Mouse (Mus musculus) forebrain, embryonic 12.5 days (tissue): ENCODE data around the gene Snx1. TPM values are rescaled to one million over a fixed set of nuclear protein-coding genes. Genes with fewer than 3 reads are reported as not detected.

Experiments
- ATAC-seq: fragments of 200-750 bp; cut with Nextera tagmentation; 2 replicates; pipeline ENCODE4 v1.8.0; 2017; ENCODE audit warnings: moderate TSS enrichment; ENCODE audit not compliant: low FRiP score
- H3K27ac ChIP-seq: fragments of 300-500 bp; sonication (generic); 2 replicates; pipeline ENCODE4 v1.5.1; 2016; ENCODE audit warnings: mild to moderate bottlenecking
- H3K27me3 ChIP-seq: fragments of 300-500 bp; sonication (generic); 2 replicates; pipeline ENCODE4 v1.6.1; 2016; ENCODE audit warnings: mild to moderate bottlenecking
- H3K36me3 ChIP-seq: fragments of 300-500 bp; sonication (generic); replicated peaks from 2 replicates; pipeline ENCODE4 v1.6.1; 2016; ENCODE audit warnings: mild to moderate bottlenecking
- H3K4me1 ChIP-seq: fragments of 300-500 bp; sonication (generic); 2 replicates; pipeline ENCODE4 v1.6.1; 2016
- H3K4me2 ChIP-seq: fragments of 300-500 bp; sonication (generic); 2 replicates; pipeline ENCODE4 v1.6.1; 2016; ENCODE audit warnings: mild to moderate bottlenecking, moderate library complexity
- H3K4me3 ChIP-seq: fragments of 300-500 bp; sonication (generic); replicated peaks from 2 replicates; pipeline ENCODE4 v1.5.1; 2016; ENCODE audit warnings: mild to moderate bottlenecking
- H3K9ac ChIP-seq: fragments of 300-500 bp; sonication (generic); 2 replicates; pipeline ENCODE4 v1.6.1; 2016; ENCODE audit warnings: mild to moderate bottlenecking
- H3K9me3 ChIP-seq: fragments of 300-500 bp; sonication (generic); 2 replicates; pipeline ENCODE4 v1.6.1; 2016
- WGBS: fragments of 180-500 bp; shearing (Covaris S2); methylation state at CpG from one replicate; pipeline ENCODE4 v1.1.7; 2016; 5-methylcytosine and 5-hydroxymethylcytosine counted together
- polyA plus RNA-seq: library from polyadenylated mRNA; unstranded; fragments of >200 nt; fragmentation: Nextera tagmentation; extraction: Ambion mirVana; gene quantifications from 2 replicates; pipeline ENCODE4 v1.2.1, GENCODE M21; 2016

Gene Snx1
- polyA plus RNA-seq, 1 experiment from 2014 or later: 130 TPM

GRCm38 (mm10) chr9:66105168-66105567 is 21.2 kb downstream of the Snx1 start:
- H3K9me3 ChIP-seq: no peaks in the 10 kb centered on the region
- no peak overlapping the region for H3K4me3 ChIP-seq
- peaks cover 2% of the 10 kb centered on the region for H3K4me1 ChIP-seq
- no peak for ATAC-seq
- no peaks in the 10 kb centered on the region for H3K27me3 ChIP-seq
- H3K9ac ChIP-seq: no peak overlapping the region
- H3K27ac ChIP-seq: no peak overlapping the region
- no peak overlapping the region for H3K4me2 ChIP-seq
- H3K36me3 ChIP-seq: peaks cover 89% of the 10 kb centered on the region
- WGBS: 90% methylated on average over 8 of the region's 8 CpGs

- no peak for ATAC-seq
- no peaks in the 10 kb centered on the region for H3K27me3 ChIP-seq
- no peaks in the 10 kb centered on the region for H3K4me1 ChIP-seq
- H3K9ac ChIP-seq: no peak overlapping the region
- H3K36me3 ChIP-seq: peaks cover 90% of the 10 kb centered on the region
- H3K4me2 ChIP-seq: no peak overlapping the region
- 96% methylated on average over 4 of the region's 4 CpGs for WGBS
- H3K27ac ChIP-seq: no peak overlapping the region
- no peak overlapping the region for H3K4me3 ChIP-seq
- H3K9me3 ChIP-seq: no peaks in the 10 kb centered on the region
Measured at GRCm38 (mm10) chr9:66104601-66105000, 21.8 kb downstream of the Snx1 start.

GRCm38 (mm10) chr9:66102668-66103067 is 23.7 kb downstream of the Snx1 start:
- no peak overlapping the region for H3K27ac ChIP-seq
- H3K27me3 ChIP-seq: no peaks in the 10 kb centered on the region
- H3K4me3 ChIP-seq: no peak overlapping the region
- no peaks in the 10 kb centered on the region for H3K4me1 ChIP-seq
- no peak overlapping the region for H3K9ac ChIP-seq
- H3K4me2 ChIP-seq: no peak overlapping the region
- WGBS: 85% methylated on average over 6 of the region's 6 CpGs
- H3K36me3 ChIP-seq: peaks cover 81% of the 10 kb centered on the region
- ATAC-seq: no peak
- H3K9me3 ChIP-seq: no peaks in the 10 kb centered on the region

GRCm38 (mm10) chr9:66101577-66101976 is 24.8 kb downstream of the Snx1 start:
- 83% methylated on average over 8 of the region's 8 CpGs for WGBS
- no peak overlapping the region for H3K9ac ChIP-seq

GRCm38 (mm10) chr9:66092664-66093063 is 33.7 kb downstream of the Snx1 start:
- H3K27ac ChIP-seq: no peak overlapping the region
- peaks cover 98% of the 10 kb centered on the region for H3K36me3 ChIP-seq
- no peak overlapping the region for H3K4me2 ChIP-seq
- no peaks in the 10 kb centered on the region for H3K4me1 ChIP-seq
- H3K4me3 ChIP-seq: no peak overlapping the region
- H3K9me3 ChIP-seq: no peaks in the 10 kb centered on the region
- no peaks in the 10 kb centered on the region for H3K27me3 ChIP-seq
- no peak overlapping the region for H3K9ac ChIP-seq
- ATAC-seq: no peak
- WGBS: 90% methylated on average over 2 of the region's 2 CpGs

More at GRCm38 (mm10) chr9:66101577-66101976, 24.8 kb downstream of the Snx1 start:
- Histone ChIP-seq H3K4me2 (no peak overlapping the region), H3K4me3 (no peak overlapping the region), H3K27me3 (no peaks in the 10 kb centered on the region), H3K27ac (no peak overlapping the region), H3K9me3 (no peaks in the 10 kb centered on the region), H3K4me1 (no peaks in the 10 kb centered on the region), H3K36me3 (peaks cover 81% of the 10 kb centered on the region)
- ATAC-seq: no peak

GRCm38 (mm10) chr9:66091327-66092231 is 34.8 kb downstream of the Snx1 start:
- ATAC-seq: no peak
- Histone ChIP-seq H3K36me3 (peaks cover 98% of the 10 kb centered on the region), H3K9ac (no peak overlapping the region), H3K4me1 (no peaks in the 10 kb centered on the region), H3K4me3 (no peak overlapping the region), H3K4me2 (no peak overlapping the region), H3K27me3 (no peaks in the 10 kb centered on the region), H3K27ac (no peak overlapping the region), H3K9me3 (no peaks in the 10 kb centered on the region)
- 84% methylated on average over 6 of the region's 6 CpGs for WGBS

- Histone ChIP-seq H3K36me3 (peaks cover 97% of the 10 kb centered on the region), H3K4me3 (no peak overlapping the region), H3K4me2 (no peak overlapping the region), H3K9me3 (no peaks in the 10 kb centered on the region), H3K27ac (no peak overlapping the region), H3K27me3 (no peaks in the 10 kb centered on the region), H3K4me1 (no peaks in the 10 kb centered on the region), H3K9ac (no peak overlapping the region)
- WGBS: 88% methylated on average over 13 of the region's 13 CpGs
- ATAC-seq: no peak
Measured at GRCm38 (mm10) chr9:66090593-66091244, 35.7 kb downstream of the Snx1 start.

GRCm38 (mm10) chr9:66088411-66088810 is 38.0 kb downstream of the Snx1 start:
- H3K27me3 ChIP-seq: no peaks in the 10 kb centered on the region
- no peak for ATAC-seq
- no peak overlapping the region for H3K4me2 ChIP-seq
- H3K27ac ChIP-seq: no peak overlapping the region
- H3K4me1 ChIP-seq: no peaks in the 10 kb centered on the region
- H3K9ac ChIP-seq: no peak overlapping the region
- no peak overlapping the region for H3K4me3 ChIP-seq
- no peaks in the 10 kb centered on the region for H3K9me3 ChIP-seq
- WGBS: 57% methylated on average over 4 of the region's 4 CpGs
- H3K36me3 ChIP-seq: peaks cover 74% of the 10 kb centered on the region

GRCm38 (mm10) chr9:66087062-66087461 is 39.3 kb downstream of the Snx1 start:
- Histone ChIP-seq H3K27ac (no peak overlapping the region), H3K4me3 (no peak overlapping the region), H3K36me3 (peaks cover 60% of the 10 kb centered on the region), H3K4me1 (no peaks in the 10 kb centered on the region), H3K4me2 (no peak overlapping the region), H3K27me3 (no peaks in the 10 kb centered on the region), H3K9ac (no peak overlapping the region), H3K9me3 (no peaks in the 10 kb centered on the region)
- ATAC-seq: no peak
- 95% methylated on average over 7 of the region's 7 CpGs for WGBS

GRCm38 (mm10) chr9:66084171-66084570 is 42.2 kb downstream of the Snx1 start:
- 89% methylated on average over 3 of the region's 3 CpGs for WGBS
- H3K4me1 ChIP-seq: no peaks in the 10 kb centered on the region
- H3K4me2 ChIP-seq: no peak overlapping the region
- no peak for ATAC-seq
- no peak overlapping the region for H3K27ac ChIP-seq
- H3K27me3 ChIP-seq: no peaks in the 10 kb centered on the region
- H3K9ac ChIP-seq: no peak overlapping the region
- no peak overlapping the region for H3K4me3 ChIP-seq
- H3K9me3 ChIP-seq: no peaks in the 10 kb centered on the region
- H3K36me3 ChIP-seq: peaks cover 32% of the 10 kb centered on the region

- Histone ChIP-seq H3K36me3 (peaks cover 10% of the 10 kb centered on the region), H3K9me3 (no peaks in the 10 kb centered on the region), H3K4me3 (no peak overlapping the region), H3K9ac (no peak overlapping the region), H3K4me1 (peaks cover 6% of the 10 kb centered on the region), H3K27me3 (no peaks in the 10 kb centered on the region), H3K27ac (no peak overlapping the region), H3K4me2 (no peak overlapping the region)
- whole genome bisulfite sequencing: 90% methylated on average over 4 of the region's 4 CpGs
- ATAC-seq: no peak
Measured at GRCm38 (mm10) chr9:66081999-66082398, 44.4 kb downstream of the Snx1 start.

GRCm38 (mm10) chr9:66080804-66081459 is 45.5 kb downstream of the Snx1 start:
- Histone ChIP-seq H3K4me3 (no peak overlapping the region), H3K9me3 (no peaks in the 10 kb centered on the region), H3K9ac (no peak overlapping the region), H3K27ac (no peak overlapping the region), H3K27me3 (no peaks in the 10 kb centered on the region), H3K4me1 (peaks cover 6% of the 10 kb centered on the region), H3K4me2 (no peak overlapping the region), H3K36me3 (no peaks in the 10 kb centered on the region)
- ATAC-seq: no peak
- 84% methylated on average over 3 of the region's 3 CpGs for WGBS
